Mouse (Mus musculus): ENCODE results near the gene Tnrc6b. TPM values are rescaled to one million over a fixed set of nuclear protein-coding genes. Genes with fewer than 3 reads are reported as not detected.

The Tnrc6b gene
- polyA plus RNA-seq, 1 experiment: 13.3 TPM

- Histone ChIP-seq H3K27ac (ENCODE audit: insufficient read depth, low read depth, low read length) (no peak overlapping the region), H3K27me3 (ENCODE audit: control insufficient read depth, insufficient read depth, low read length) (no peaks in the 10 kb centered on the region), H3K4me3 (ENCODE audit: low read depth, low read length) (no peak overlapping the region), H3K4me1 (ENCODE audit: control insufficient read depth, insufficient read depth, insufficient read length, low read length) (peaks cover 4% of the 10 kb centered on the region; the same call in 1 of the 2 replicates), H3K36me3 (ENCODE audit: control insufficient read depth, insufficient read depth, low read length) (no peaks in the 10 kb centered on the region)
- WGBS: 61% methylated on average over 1 of the region's 1 CpGs
- TF ChIP-seq CTCF (IDR thresholded peaks at IDR 0.05; ENCODE audit: extremely low read depth, insufficient read length, insufficient replicate concordance, low read depth, low read length): no peak
- no peak for TF ChIP-seq POLR2A (IDR thresholded peaks at IDR 0.05; ENCODE audit: low read depth, low read length)
Measured at GRCm38 (mm10) chr15:80736553-80736952, 25.4 kb downstream of the Tnrc6b start.

GRCm38 (mm10) chr15:80738244-80738643 is 27.1 kb downstream of the Tnrc6b start:
- H3K36me3 ChIP-seq (ENCODE audit: control insufficient read depth, insufficient read depth, low read length): no peaks in the 10 kb centered on the region
- 89% methylated on average over 2 of the region's 2 CpGs for WGBS
- H3K27ac ChIP-seq (ENCODE audit: insufficient read depth, low read depth, low read length): no peak overlapping the region
- no peaks in the 10 kb centered on the region for H3K27me3 ChIP-seq (ENCODE audit: control insufficient read depth, insufficient read depth, low read length)
- no peak overlapping the region for H3K4me3 ChIP-seq (ENCODE audit: low read depth, low read length)
- peaks cover 15% of the 10 kb centered on the region; the same call in 1 of the 2 replicates for H3K4me1 ChIP-seq (ENCODE audit: control insufficient read depth, insufficient read depth, insufficient read length, low read length)
- TF ChIP-seq CTCF (IDR thresholded peaks at IDR 0.05; ENCODE audit: extremely low read depth, insufficient read length, insufficient replicate concordance, low read depth, low read length) (no peak), POLR2A (IDR thresholded peaks at IDR 0.05; ENCODE audit: low read depth, low read length) (no peak)

GRCm38 (mm10) chr15:80739972-80740371 is 28.9 kb downstream of the Tnrc6b start:
- WGBS: 94% methylated on average over 1 of the region's 1 CpGs

GRCm38 (mm10) chr15:80741836-80742235 is 30.7 kb downstream of the Tnrc6b start:
- TF ChIP-seq POLR2A (IDR thresholded peaks at IDR 0.05; ENCODE audit: low read depth, low read length) (no peak), CTCF (IDR thresholded peaks at IDR 0.05; ENCODE audit: extremely low read depth, insufficient read length, insufficient replicate concordance, low read depth, low read length) (no peak)
- WGBS: 27% methylated on average over 1 of the region's 1 CpGs

More at GRCm38 (mm10) chr15:80739972-80740371, 28.9 kb downstream of the Tnrc6b start:
- Histone ChIP-seq H3K4me1 (ENCODE audit: control insufficient read depth, insufficient read depth, insufficient read length, low read length) (peaks cover 15% of the 10 kb centered on the region; the same call in 1 of the 2 replicates), H3K27me3 (ENCODE audit: control insufficient read depth, insufficient read depth, low read length) (no peaks in the 10 kb centered on the region), H3K36me3 (ENCODE audit: control insufficient read depth, insufficient read depth, low read length) (no peaks in the 10 kb centered on the region), H3K27ac (ENCODE audit: insufficient read depth, low read depth, low read length) (peak overlapping the region; percentile 13; the same call in 1 of the 2 replicates), H3K4me3 (ENCODE audit: low read depth, low read length) (no peak overlapping the region)
- TF ChIP-seq CTCF (IDR thresholded peaks at IDR 0.05; ENCODE audit: extremely low read depth, insufficient read length, insufficient replicate concordance, low read depth, low read length) (no peak), POLR2A (IDR thresholded peaks at IDR 0.05; ENCODE audit: low read depth, low read length) (no peak)

GRCm38 (mm10) chr15:80742991-80743474 is 31.9 kb downstream of the Tnrc6b start:
- Histone ChIP-seq H3K36me3 (ENCODE audit: control insufficient read depth, insufficient read depth, low read length) (no peaks in the 10 kb centered on the region), H3K27me3 (ENCODE audit: control insufficient read depth, insufficient read depth, low read length) (no peaks in the 10 kb centered on the region), H3K4me3 (ENCODE audit: low read depth, low read length) (no peak overlapping the region), H3K27ac (ENCODE audit: insufficient read depth, low read depth, low read length) (peak overlapping the region; percentile 72), H3K4me1 (ENCODE audit: control insufficient read depth, insufficient read depth, insufficient read length, low read length) (peaks cover 12% of the 10 kb centered on the region; the same call in 1 of the 2 replicates)
- TF ChIP-seq POLR2A (IDR thresholded peaks at IDR 0.05; ENCODE audit: low read depth, low read length) (no peak), CTCF (IDR thresholded peaks at IDR 0.05; ENCODE audit: extremely low read depth, insufficient read length, insufficient replicate concordance, low read depth, low read length) (no peak)
- WGBS: 45% methylated on average over 3 of the region's 3 CpGs

More at GRCm38 (mm10) chr15:80741836-80742235, 30.7 kb downstream of the Tnrc6b start:
- H3K4me3 ChIP-seq (ENCODE audit: low read depth, low read length): no peak overlapping the region
- H3K27ac ChIP-seq (ENCODE audit: insufficient read depth, low read depth, low read length): no peak overlapping the region; the same call in 1 of the 2 replicates
- H3K27me3 ChIP-seq (ENCODE audit: control insufficient read depth, insufficient read depth, low read length): no peaks in the 10 kb centered on the region
- H3K4me1 ChIP-seq (ENCODE audit: control insufficient read depth, insufficient read depth, insufficient read length, low read length): peaks cover 12% of the 10 kb centered on the region; the same call in 1 of the 2 replicates
- H3K36me3 ChIP-seq (ENCODE audit: control insufficient read depth, insufficient read depth, low read length): no peaks in the 10 kb centered on the region

- Histone ChIP-seq H3K4me3 (ENCODE audit: low read depth, low read length) (no peak overlapping the region), H3K27ac (ENCODE audit: insufficient read depth, low read depth, low read length) (peak overlapping the region; percentile 7; the same call in 1 of the 2 replicates), H3K4me1 (ENCODE audit: control insufficient read depth, insufficient read depth, insufficient read length, low read length) (peaks cover 12% of the 10 kb centered on the region; the same call in 1 of the 2 replicates), H3K36me3 (ENCODE audit: control insufficient read depth, insufficient read depth, low read length) (no peaks in the 10 kb centered on the region), H3K27me3 (ENCODE audit: control insufficient read depth, insufficient read depth, low read length) (no peaks in the 10 kb centered on the region)
- TF ChIP-seq POLR2A (IDR thresholded peaks at IDR 0.05; ENCODE audit: low read depth, low read length) (no peak), CTCF (IDR thresholded peaks at IDR 0.05; ENCODE audit: extremely low read depth, insufficient read length, insufficient replicate concordance, low read depth, low read length) (no peak)
- 84% methylated on average over 7 of the region's 7 CpGs for WGBS
Measured at GRCm38 (mm10) chr15:80743606-80744005, 32.5 kb downstream of the Tnrc6b start.

GRCm38 (mm10) chr15:80744667-80745422 is 33.7 kb downstream of the Tnrc6b start:
- Histone ChIP-seq H3K4me1 (ENCODE audit: control insufficient read depth, insufficient read depth, insufficient read length, low read length) (peaks cover 12% of the 10 kb centered on the region; the same call in 1 of the 2 replicates), H3K4me3 (ENCODE audit: low read depth, low read length) (no peak overlapping the region), H3K36me3 (ENCODE audit: control insufficient read depth, insufficient read depth, low read length) (no peaks in the 10 kb centered on the region), H3K27me3 (ENCODE audit: control insufficient read depth, insufficient read depth, low read length) (no peaks in the 10 kb centered on the region), H3K27ac (ENCODE audit: insufficient read depth, low read depth, low read length) (no peak overlapping the region)
- no peak for TF ChIP-seq CTCF (IDR thresholded peaks at IDR 0.05; ENCODE audit: extremely low read depth, insufficient read length, insufficient replicate concordance, low read depth, low read length)
- no peak for TF ChIP-seq POLR2A (IDR thresholded peaks at IDR 0.05; ENCODE audit: low read depth, low read length)
- 92% methylated on average over 3 of the region's 3 CpGs for WGBS
